Comparison of ENCODE assay signal across 10 mouse cellular contexts in the genomic region with DNA sequence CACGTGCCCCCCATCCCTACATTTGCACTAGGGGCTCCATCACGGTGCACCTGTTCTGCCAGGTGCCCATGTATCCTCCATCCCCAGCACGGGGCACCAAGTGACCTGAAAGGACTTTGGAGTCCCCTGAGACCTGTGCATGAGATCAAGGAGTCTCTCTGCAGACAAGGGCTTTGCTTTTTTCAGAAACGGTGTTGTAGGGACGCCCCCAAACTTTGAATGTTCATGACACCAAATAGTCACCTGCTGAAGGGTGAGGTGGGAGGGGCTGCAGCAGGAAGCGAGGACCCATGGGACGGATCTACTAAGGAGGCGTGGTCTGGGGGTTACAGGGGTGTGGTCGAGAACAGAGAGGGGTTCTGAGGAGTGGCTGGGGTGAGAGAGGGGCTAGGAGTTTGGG. TPM values are rescaled to one million over a fixed set of nuclear protein-coding genes. Genes with fewer than 3 reads are reported as not detected.
A peak's percentile ranks its signal among the peaks of the same experiment; 100 is the strongest.
DNase-seq lines count a peak whose midpoint lies in the region; ATAC-seq lines count a peak whose summit lies in the region.
"Had no signal": no experiment of that assay in that cellular context is flagged by ENCODE, and none has a peak within 500 bp of the region (broad histone marks: within the 10 kb centered on the region; RNA-seq: fewer than 3 reads in every experiment).

No protein-coding gene starts in this region.

- H3K9ac ChIP-seq in heart, embryonic 16.5 days (ENCODE audit: low read length): no peak overlapping the region
- H3K9ac ChIP-seq in limb, embryonic 13.5 days: no peak overlapping the region
- H3K9ac ChIP-seq in stomach, embryonic 16.5 days (ENCODE audit: low read length): no peak overlapping the region

- H3K9me3 ChIP-seq in heart, embryonic 16.5 days (replicated peaks; ENCODE audit: control insufficient read depth, low read length): no peaks in the 10 kb centered on the region
- no peaks in the 10 kb centered on the region for H3K9me3 ChIP-seq in heart, embryonic 10.5 days
- no peaks in the 10 kb centered on the region for H3K9me3 ChIP-seq in limb, embryonic 13.5 days
- no peaks in the 10 kb centered on the region for H3K9me3 ChIP-seq in stomach, embryonic 16.5 days (replicated peaks; ENCODE audit: control insufficient read depth, low read length)

- WGBS in heart, embryonic 16.5 days: 21% methylated on average over 9 of the region's 9 CpGs
- 19% methylated on average over 9 of the region's 9 CpGs for WGBS in heart, embryonic 10.5 days
- WGBS in limb, embryonic 13.5 days: 18% methylated on average over 9 of the region's 9 CpGs
- 23% methylated on average over 9 of the region's 9 CpGs for WGBS in stomach, embryonic 16.5 days

- ATAC-seq in heart, embryonic 16.5 days (replicated peaks; ENCODE audit: extremely low read depth, insufficient read depth, low FRiP score): no peak
- no peak for ATAC-seq in limb, embryonic 13.5 days (ENCODE audit: low FRiP score, low read depth)
- ATAC-seq in stomach, embryonic 16.5 days (ENCODE audit: insufficient read depth, low FRiP score): no peak

- no peak for DNase-seq in heart, embryonic 10.5 days (ENCODE audit: low spot score)
- peak; percentile 42 for DNase-seq in thymus, postnatal 4 days
- DNase-seq in thymus, postnatal 10 days (ENCODE audit: low spot score in 2 of 2): no peak
- DNase-seq in yolk sac, embryonic 10.5 days (ENCODE audit: low spot score): no peak
- DNase-seq in urinary bladder, postnatal 10 days (ENCODE audit: low spot score): no peak
- DNase-seq: cerebellum, adult 8-10 months had no signal

- H3K4me3 ChIP-seq in heart, embryonic 16.5 days (ENCODE audit: low read length): no peak overlapping the region; the same call in 1 of the 2 replicates
- H3K4me3 ChIP-seq in heart, embryonic 10.5 days: no peak overlapping the region
- peak overlapping the region; percentile 28 for H3K4me3 ChIP-seq in limb, embryonic 13.5 days
- no peak overlapping the region; the same call in 1 of the 2 replicates for H3K4me3 ChIP-seq in stomach, embryonic 16.5 days (replicated peaks; ENCODE audit: low read length)

- H3K27ac ChIP-seq in heart, embryonic 16.5 days (ENCODE audit: low read length): no peak overlapping the region
- H3K27ac ChIP-seq in heart, embryonic 10.5 days: no peak overlapping the region
- no peak overlapping the region for H3K27ac ChIP-seq in limb, embryonic 13.5 days
- H3K27ac ChIP-seq in stomach, embryonic 16.5 days (ENCODE audit: low read length): no peak overlapping the region
- H3K27ac ChIP-seq: left cerebral cortex, adult 2 months had no signal

- peaks cover 74% of the 10 kb centered on the region for H3K27me3 ChIP-seq in heart, embryonic 16.5 days (ENCODE audit: control insufficient read depth, insufficient read depth, low read length)
- H3K27me3 ChIP-seq in heart, embryonic 10.5 days (ENCODE audit: insufficient read depth, poor library complexity, severe bottlenecking): peaks cover 97% of the 10 kb centered on the region
- peaks cover 93% of the 10 kb centered on the region for H3K27me3 ChIP-seq in limb, embryonic 13.5 days
- peaks cover 31% of the 10 kb centered on the region for H3K27me3 ChIP-seq in stomach, embryonic 16.5 days (ENCODE audit: control insufficient read depth, insufficient read depth, low read length)

- peak overlapping the region; percentile 42; the same call in 1 of the 2 replicates for H3K4me2 ChIP-seq in heart, embryonic 16.5 days (ENCODE audit: low read depth, low read length)
- H3K4me2 ChIP-seq in limb, embryonic 13.5 days (replicated peaks): peak overlapping the region; percentile 51
- peak overlapping the region; percentile 42 for H3K4me2 ChIP-seq in stomach, embryonic 16.5 days (ENCODE audit: low read depth, low read length)

- H3K4me1 ChIP-seq in heart, embryonic 16.5 days (ENCODE audit: control insufficient read depth, insufficient read depth, low read length): 0 out of 2 replicates have a peak, but pooled peaks cover 3% of the 10 kb centered on the region
- peaks cover 16% of the 10 kb centered on the region for H3K4me1 ChIP-seq in heart, embryonic 10.5 days
- peaks cover 18% of the 10 kb centered on the region for H3K4me1 ChIP-seq in limb, embryonic 13.5 days
- H3K4me1 ChIP-seq in stomach, embryonic 16.5 days (ENCODE audit: control insufficient read depth, insufficient read depth, low read length): peaks cover 5% of the 10 kb centered on the region; the same call in 1 of the 2 replicates

- H3K36me3 ChIP-seq in heart, embryonic 16.5 days (ENCODE audit: control insufficient read depth, insufficient read depth): no peaks in the 10 kb centered on the region
- H3K36me3 ChIP-seq in heart, embryonic 10.5 days: no peaks in the 10 kb centered on the region
- no peaks in the 10 kb centered on the region for H3K36me3 ChIP-seq in limb, embryonic 13.5 days
- no peaks in the 10 kb centered on the region for H3K36me3 ChIP-seq in stomach, embryonic 16.5 days (ENCODE audit: control insufficient read depth, insufficient read depth, low read length)

RNA-seq across cellular contexts. Expression of gene Sema6b, which starts 8.1 kb away (rescaled TPM):
- 0.70 and 1.2 TPM in 2 replicates for polyA plus RNA-seq in heart, embryonic 16.5 days (2015; fragmentation: Nextera tagmentation; extraction: Ambion mirVana)
- 0.36 and 1.0 TPM in 2 replicates for polyA plus RNA-seq in heart, embryonic 10.5 days (2016; fragmentation: Nextera tagmentation; extraction: Ambion mirVana)
- 2.5 and 2.6 TPM in 2 replicates for polyA plus RNA-seq in limb, embryonic 13.5 days (2015; fragmentation: Nextera tagmentation; extraction: Ambion mirVana)
- 0.50 and 0.71 TPM in 2 replicates for polyA plus RNA-seq in stomach, embryonic 16.5 days (2015; fragmentation: Nextera tagmentation; extraction: Ambion mirVana)

RNA-seq across cellular contexts. Expression of gene Tnfaip8l1, which starts 14.0 kb away (rescaled TPM):
- 8.2 and 9.0 TPM in 2 replicates for polyA plus RNA-seq in heart, embryonic 16.5 days (2015; fragmentation: Nextera tagmentation; extraction: Ambion mirVana)
- 5.5 and 6.0 TPM in 2 replicates for polyA plus RNA-seq in heart, embryonic 10.5 days (2016; fragmentation: Nextera tagmentation; extraction: Ambion mirVana)
- 11.3 and 12.0 TPM in 2 replicates for polyA plus RNA-seq in limb, embryonic 13.5 days (2015; fragmentation: Nextera tagmentation; extraction: Ambion mirVana)
- 11.9 and 14.3 TPM in 2 replicates for polyA plus RNA-seq in stomach, embryonic 16.5 days (2015; fragmentation: Nextera tagmentation; extraction: Ambion mirVana)

RNA-seq across cellular contexts. Expression of gene Lrg1, which starts 26.5 kb away (rescaled TPM):
- polyA plus RNA-seq in heart, embryonic 16.5 days (2015; fragmentation: Nextera tagmentation; extraction: Ambion mirVana): 2.0 and 2.4 TPM in 2 replicates
- not detected in 2 replicates for polyA plus RNA-seq in heart, embryonic 10.5 days (2016; fragmentation: Nextera tagmentation; extraction: Ambion mirVana)
- 0.27 and 0.37 TPM in 2 replicates for polyA plus RNA-seq in limb, embryonic 13.5 days (2015; fragmentation: Nextera tagmentation; extraction: Ambion mirVana)
- polyA plus RNA-seq in stomach, embryonic 16.5 days (2015; fragmentation: Nextera tagmentation; extraction: Ambion mirVana): 1.3 and 1.4 TPM in 2 replicates

RNA-seq across cellular contexts. Expression of gene Plin5, which starts 30.9 kb away (rescaled TPM):
- polyA plus RNA-seq in heart, embryonic 16.5 days (2015; fragmentation: Nextera tagmentation; extraction: Ambion mirVana): 1.6 and 2.7 TPM in 2 replicates
- polyA plus RNA-seq in heart, embryonic 10.5 days (2016; fragmentation: Nextera tagmentation; extraction: Ambion mirVana): 0.18 and 0.46 TPM in 2 replicates
- 0.13 TPM in 1 of 2 replicates, not detected in the other for polyA plus RNA-seq in limb, embryonic 13.5 days (2015; fragmentation: Nextera tagmentation; extraction: Ambion mirVana)
- polyA plus RNA-seq in stomach, embryonic 16.5 days (2015; fragmentation: Nextera tagmentation; extraction: Ambion mirVana): 0.62 and 1.2 TPM in 2 replicates

RNA-seq across cellular contexts. Expression of gene Mydgf, which starts 35.4 kb away (rescaled TPM):
- 69.9 and 75.1 TPM in 2 replicates for polyA plus RNA-seq in heart, embryonic 16.5 days (2015; fragmentation: Nextera tagmentation; extraction: Ambion mirVana)
- polyA plus RNA-seq in heart, embryonic 10.5 days (2016; fragmentation: Nextera tagmentation; extraction: Ambion mirVana): 94.2 and 106 TPM in 2 replicates
- 98.6 and 102 TPM in 2 replicates for polyA plus RNA-seq in limb, embryonic 13.5 days (2015; fragmentation: Nextera tagmentation; extraction: Ambion mirVana)
- 106 and 116 TPM in 2 replicates for polyA plus RNA-seq in stomach, embryonic 16.5 days (2015; fragmentation: Nextera tagmentation; extraction: Ambion mirVana)
